Mouse (Mus musculus): ENCODE measurements around the gene Dnlz.

DNA sequence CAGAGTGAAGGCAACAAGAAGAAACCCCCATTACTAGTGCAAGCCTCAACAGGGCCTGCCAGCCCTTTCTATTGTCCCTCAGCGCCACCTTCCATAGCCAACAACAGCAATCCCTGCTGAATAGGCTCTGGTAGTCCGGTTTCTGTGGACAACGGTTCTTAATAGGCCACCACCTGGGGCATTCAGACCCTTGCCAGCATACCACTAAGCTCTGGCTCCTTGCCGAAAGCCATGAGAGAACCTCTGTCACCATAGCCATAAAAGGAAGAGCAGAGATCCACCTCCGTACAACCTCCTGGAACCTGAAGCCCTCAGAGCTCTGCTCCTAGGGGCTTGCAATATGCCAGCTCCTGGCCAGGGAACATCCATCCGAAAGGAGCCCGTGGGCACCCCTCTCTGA is 52.6 kb downstream of the Dnlz start:
- no peak for TF ChIP-seq POLR2A (IDR thresholded peaks at IDR 0.05; ENCODE audit: control insufficient read depth in 1 of 2, insufficient read depth in 1 of 2, low read depth in 1 of 2, low read length in 2 of 2, poor library complexity in 1 of 2)
- no peak for TF ChIP-seq CTCF (IDR thresholded peaks at IDR 0.05 in 2 of 3, conservative IDR thresholded peaks at IDR 0.05 in 1 of 3; ENCODE audit: control insufficient read depth in 1 of 3, insufficient read depth in 1 of 3, low read depth in 2 of 3, low read length in 3 of 3, poor library complexity in 1 of 3, severe bottlenecking in 1 of 3)
- no peak for TF ChIP-seq ZNF384 (IDR thresholded peaks at IDR 0.05; ENCODE audit: low read depth, low read length)
- TF ChIP-seq POLR2AphosphoS2 (IDR thresholded peaks at IDR 0.05; ENCODE audit: low read length) = no peak
- TF ChIP-seq EP300 (IDR thresholded peaks at IDR 0.05; ENCODE audit: low read depth in 1 of 2, low read length in 2 of 2) = no peak
- TF ChIP-seq USF2 (IDR thresholded peaks at IDR 0.05; ENCODE audit: borderline replicate concordance in 1 of 2, insufficient read depth in 1 of 2, low read depth in 1 of 2, low read length in 2 of 2) = no peak
- no peak for TF ChIP-seq MAFK (IDR thresholded peaks at IDR 0.05; ENCODE audit: borderline replicate concordance, low read depth, low read length)
- no peak for TF ChIP-seq RAD21 (IDR thresholded peaks at IDR 0.05; ENCODE audit: low read depth, low read length)
- no peak for TF ChIP-seq TBP (IDR thresholded peaks at IDR 0.05; ENCODE audit: low read depth, low read length)
